Mouse (Mus musculus): ENCODE results near the gene Cav3. TPM values are rescaled to one million over a fixed set of nuclear protein-coding genes. Genes with fewer than 3 reads are reported as not detected.

Gene Cav3
- polyA plus RNA-seq, 1 experiment from 2014 or later = 0.13 TPM

DNA sequence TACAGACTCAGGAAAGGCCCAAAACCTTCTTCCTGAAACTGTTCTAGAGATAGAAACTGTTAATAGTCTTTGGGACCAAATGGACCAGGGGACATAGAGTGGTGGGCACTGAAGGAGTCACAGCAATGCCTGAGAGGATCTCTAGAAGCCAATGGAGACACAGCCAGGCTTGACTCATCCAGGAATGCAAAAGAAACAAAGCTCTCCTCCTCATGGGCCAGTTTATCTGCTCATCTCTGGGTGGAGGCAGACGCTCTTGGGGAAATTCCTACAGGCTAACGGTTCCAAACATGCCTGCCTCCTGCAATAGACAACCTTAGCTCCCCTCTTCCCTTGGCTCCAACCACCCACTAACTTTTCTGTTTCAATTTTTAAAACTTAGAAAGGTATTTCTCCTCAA, 38.2 kb downstream of the Cav3 start:
- WGBS = 75% methylated on average over 2 of the region's 2 CpGs

DNA sequence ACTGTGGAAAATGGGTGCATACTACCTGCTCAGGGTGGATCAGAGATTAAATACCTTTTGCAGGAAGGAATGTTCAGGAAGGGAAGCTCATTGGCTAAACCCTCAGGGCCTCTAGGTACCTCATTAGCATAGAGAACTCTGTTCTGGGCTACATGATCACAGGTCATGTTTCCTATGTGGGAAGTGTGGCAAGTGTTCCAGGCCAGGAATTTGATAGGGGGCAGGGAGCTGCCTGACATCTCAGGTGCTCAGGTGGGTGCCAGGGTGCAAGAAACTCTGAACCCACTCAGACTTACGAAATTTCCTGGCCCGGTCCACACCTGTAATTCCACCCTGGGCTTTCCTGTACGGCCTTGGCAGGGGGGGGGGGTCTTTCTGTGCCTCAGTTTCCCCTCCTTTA, 39.4 kb downstream of the Cav3 start:
- Histone ChIP-seq H3K9ac (ENCODE audit: low read length) (no peak overlapping the region), H3K9me3 (ENCODE audit: control insufficient read depth, low read length) (no peaks in the 10 kb centered on the region), H3K4me3 (ENCODE audit: low read depth, low read length) (no peak overlapping the region), H3K36me3 (ENCODE audit: control insufficient read depth, insufficient read depth, low read length) (no peaks in the 10 kb centered on the region), H3K4me2 (ENCODE audit: low read depth, severe bottlenecking) (no peak overlapping the region), H3K4me1 (ENCODE audit: control insufficient read depth, insufficient read depth, low read length) (peaks cover 15% of the 10 kb centered on the region), H3K27me3 (ENCODE audit: control insufficient read depth, insufficient read depth, low read length) (no peaks in the 10 kb centered on the region), H3K27ac (replicated peaks; ENCODE audit: low read depth, low read length) (no peak overlapping the region)
- no peak for ATAC-seq (ENCODE audit: insufficient number of reproducible peaks, low FRiP score, low TSS enrichment, low read depth)
- 96% methylated on average over 3 of the region's 3 CpGs for WGBS
- DNase-seq (ENCODE audit: low spot score) = no peak

More for the DNA sequence above, 38.2 kb downstream of the Cav3 start:
- H3K27ac ChIP-seq (replicated peaks; ENCODE audit: low read depth, low read length) = no peak overlapping the region
- DNase-seq (ENCODE audit: low spot score) = no peak
- H3K9me3 ChIP-seq (ENCODE audit: control insufficient read depth, low read length) = no peaks in the 10 kb centered on the region
- no peak for ATAC-seq (ENCODE audit: insufficient number of reproducible peaks, low FRiP score, low TSS enrichment, low read depth)
- H3K9ac ChIP-seq (ENCODE audit: low read length) = no peak overlapping the region
- H3K27me3 ChIP-seq (ENCODE audit: control insufficient read depth, insufficient read depth, low read length) = no peaks in the 10 kb centered on the region
- no peaks in the 10 kb centered on the region for H3K36me3 ChIP-seq (ENCODE audit: control insufficient read depth, insufficient read depth, low read length)
- no peak overlapping the region for H3K4me2 ChIP-seq (ENCODE audit: low read depth, severe bottlenecking)
- H3K4me3 ChIP-seq (ENCODE audit: low read depth, low read length) = no peak overlapping the region
- H3K4me1 ChIP-seq (ENCODE audit: control insufficient read depth, insufficient read depth, low read length) = peaks cover 15% of the 10 kb centered on the region

DNA sequence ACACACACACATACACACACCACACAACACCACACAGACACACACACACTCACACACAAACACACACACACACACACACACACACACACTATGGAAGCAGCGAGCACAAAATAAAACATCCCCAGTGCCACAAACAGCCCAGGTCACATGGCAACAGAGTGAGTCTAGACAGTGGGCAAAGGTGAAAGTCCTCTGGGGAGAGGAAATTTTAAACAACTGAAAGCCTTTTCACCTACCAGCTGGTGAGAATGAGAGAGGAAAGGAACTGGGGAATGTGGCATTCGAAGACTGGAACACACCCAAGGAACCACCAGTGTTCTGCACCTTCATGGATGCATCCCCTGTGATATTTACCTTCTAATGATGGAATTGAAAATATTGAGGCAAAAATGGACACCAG, 40.2 kb downstream of the Cav3 start:
- H3K4me2 ChIP-seq (ENCODE audit: low read depth, severe bottlenecking) = no peak overlapping the region
- H3K4me3 ChIP-seq (ENCODE audit: low read depth, low read length) = no peak overlapping the region
- DNase-seq (ENCODE audit: low spot score) (no peak), ATAC-seq (ENCODE audit: insufficient number of reproducible peaks, low FRiP score, low TSS enrichment, low read depth) (no peak)
- no peaks in the 10 kb centered on the region for H3K36me3 ChIP-seq (ENCODE audit: control insufficient read depth, insufficient read depth, low read length)
- no peak overlapping the region for H3K9ac ChIP-seq (ENCODE audit: low read length)
- WGBS = 84% methylated on average over 2 of the region's 2 CpGs
- no peak overlapping the region for H3K27ac ChIP-seq (replicated peaks; ENCODE audit: low read depth, low read length)
- no peaks in the 10 kb centered on the region for H3K9me3 ChIP-seq (ENCODE audit: control insufficient read depth, low read length)
- peaks cover 14% of the 10 kb centered on the region for H3K4me1 ChIP-seq (ENCODE audit: control insufficient read depth, insufficient read depth, low read length)
- no peaks in the 10 kb centered on the region for H3K27me3 ChIP-seq (ENCODE audit: control insufficient read depth, insufficient read depth, low read length)

DNA sequence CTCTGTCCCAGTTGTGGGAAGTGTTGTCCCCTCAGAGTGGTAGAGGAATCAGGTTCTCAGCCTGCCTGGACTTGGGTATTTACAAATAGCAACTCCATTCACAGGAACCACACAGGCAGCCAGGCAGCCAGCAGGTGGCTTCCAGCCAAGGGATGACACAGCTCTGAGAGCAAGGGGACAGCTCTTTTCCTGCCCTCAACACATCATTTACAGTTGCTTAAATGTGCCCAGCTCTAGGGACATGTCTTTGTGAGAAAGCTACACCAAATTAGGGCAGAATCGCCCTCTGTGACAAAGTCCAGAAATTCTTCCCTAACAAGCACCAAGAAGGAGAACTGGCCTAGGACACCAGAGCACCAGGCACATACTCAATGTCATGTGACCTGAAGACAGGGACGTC, 41.9 kb downstream of the Cav3 start:
- Histone ChIP-seq H3K36me3 (ENCODE audit: control insufficient read depth, insufficient read depth, low read length) (no peaks in the 10 kb centered on the region), H3K4me2 (ENCODE audit: low read depth, severe bottlenecking) (no peak overlapping the region), H3K9ac (ENCODE audit: low read length) (no peak overlapping the region), H3K4me1 (ENCODE audit: control insufficient read depth, insufficient read depth, low read length) (no peaks in the 10 kb centered on the region), H3K9me3 (ENCODE audit: control insufficient read depth, low read length) (no peaks in the 10 kb centered on the region), H3K27ac (replicated peaks; ENCODE audit: low read depth, low read length) (no peak overlapping the region), H3K4me3 (ENCODE audit: low read depth, low read length) (no peak overlapping the region), H3K27me3 (ENCODE audit: control insufficient read depth, insufficient read depth, low read length) (no peaks in the 10 kb centered on the region)
- 76% methylated on average over 2 of the region's 2 CpGs for WGBS
- ATAC-seq (ENCODE audit: insufficient number of reproducible peaks, low FRiP score, low TSS enrichment, low read depth) = no peak
- DNase-seq (ENCODE audit: low spot score) = no peak

DNA sequence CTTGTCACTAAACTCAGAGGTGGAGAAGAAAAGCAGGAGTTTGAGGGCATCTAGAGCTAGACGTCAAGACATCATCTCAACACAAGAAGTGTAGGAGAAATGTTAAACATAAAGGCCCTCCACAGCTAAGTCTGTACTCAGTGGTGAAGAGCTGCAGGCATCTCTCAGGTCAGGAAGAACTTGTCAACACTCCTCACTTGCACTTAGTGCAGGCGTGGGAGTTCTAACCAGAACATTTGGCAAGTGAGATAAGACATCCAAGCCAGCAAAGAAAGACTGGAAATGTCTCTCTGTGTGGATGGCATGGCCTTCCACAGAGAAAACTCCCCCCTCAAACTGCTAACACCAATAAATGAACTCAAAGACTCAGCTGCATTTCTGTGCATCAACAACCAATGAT, 48.3 kb downstream of the Cav3 start:
- H3K4me1 ChIP-seq (ENCODE audit: control insufficient read depth, insufficient read depth, low read length) = peaks cover 9% of the 10 kb centered on the region; the same call in 1 of the 2 replicates
- H3K4me2 ChIP-seq (ENCODE audit: low read depth, severe bottlenecking) = no peak overlapping the region
- no peak for ATAC-seq (ENCODE audit: insufficient number of reproducible peaks, low FRiP score, low TSS enrichment, low read depth)
- H3K4me3 ChIP-seq (ENCODE audit: low read depth, low read length) = no peak overlapping the region
- H3K36me3 ChIP-seq (ENCODE audit: control insufficient read depth, insufficient read depth, low read length) = no peaks in the 10 kb centered on the region
- 76% methylated on average over 2 of the region's 2 CpGs for WGBS
- DNase-seq (ENCODE audit: low spot score) = no peak
- H3K9ac ChIP-seq (ENCODE audit: low read length) = no peak overlapping the region
- H3K27me3 ChIP-seq (ENCODE audit: control insufficient read depth, insufficient read depth, low read length) = no peaks in the 10 kb centered on the region
- H3K9me3 ChIP-seq (ENCODE audit: control insufficient read depth, low read length) = no peaks in the 10 kb centered on the region
- no peak overlapping the region for H3K27ac ChIP-seq (replicated peaks; ENCODE audit: low read depth, low read length)

DNA sequence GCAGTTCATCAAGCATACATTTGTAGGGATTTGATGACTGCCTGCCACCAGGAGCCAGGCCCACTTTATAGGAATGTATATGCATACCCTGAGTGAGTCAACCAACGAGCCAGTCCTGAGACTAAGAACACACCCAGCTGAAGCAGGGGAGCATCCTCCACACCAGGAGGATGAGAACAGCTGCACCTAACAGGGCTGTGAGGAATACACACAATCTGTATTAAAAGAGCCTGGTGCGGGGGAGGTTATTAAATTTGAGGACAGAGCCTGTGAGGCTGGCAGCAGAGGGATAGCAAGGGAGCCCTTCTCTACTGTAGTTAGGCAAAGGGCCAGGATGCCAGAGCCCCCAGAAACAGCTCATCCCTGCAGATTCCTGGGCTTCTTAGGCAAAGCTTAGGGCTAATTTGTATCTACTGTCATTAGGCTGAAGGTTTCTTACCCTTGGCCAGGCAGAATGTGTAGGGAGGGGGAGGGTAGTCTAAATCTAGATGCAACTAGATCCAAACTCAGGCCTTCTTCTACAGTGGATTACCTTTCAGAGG, 50.4 kb downstream of the Cav3 start:
- Histone ChIP-seq H3K4me1 (ENCODE audit: control insufficient read depth, insufficient read depth, low read length) (peaks cover 9% of the 10 kb centered on the region; the same call in 1 of the 2 replicates), H3K36me3 (ENCODE audit: control insufficient read depth, insufficient read depth, low read length) (no peaks in the 10 kb centered on the region), H3K27ac (replicated peaks; ENCODE audit: low read depth, low read length) (no peak overlapping the region), H3K9ac (ENCODE audit: low read length) (no peak overlapping the region), H3K4me3 (ENCODE audit: low read depth, low read length) (no peak overlapping the region), H3K27me3 (ENCODE audit: control insufficient read depth, insufficient read depth, low read length) (no peaks in the 10 kb centered on the region), H3K9me3 (ENCODE audit: control insufficient read depth, low read length) (no peaks in the 10 kb centered on the region), H3K4me2 (ENCODE audit: low read depth, severe bottlenecking) (no peak overlapping the region)
- WGBS = 59% methylated on average over 2 of the region's 2 CpGs
- no peak for ATAC-seq (ENCODE audit: insufficient number of reproducible peaks, low FRiP score, low TSS enrichment, low read depth)
- DNase-seq (ENCODE audit: low spot score) = no peak

DNA sequence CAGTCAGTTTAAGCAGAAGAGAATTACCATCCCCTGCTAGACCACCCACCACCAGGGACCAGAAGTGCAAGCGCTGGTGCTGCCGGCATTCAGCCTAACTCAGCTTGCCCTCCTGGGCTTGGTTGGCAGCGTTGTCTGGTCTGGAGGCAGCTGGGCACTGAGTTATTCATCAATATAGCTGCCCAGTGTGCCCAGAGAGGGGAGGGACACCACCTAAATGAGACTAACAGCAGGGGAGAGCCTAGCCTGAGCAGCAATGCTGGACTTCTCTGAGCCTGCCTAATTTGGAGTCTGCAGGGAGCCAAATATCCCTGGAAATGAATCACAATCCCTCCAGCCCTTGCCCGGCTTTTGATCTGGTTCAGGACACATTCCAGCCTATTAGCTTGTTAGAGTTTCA, 51.0 kb downstream of the Cav3 start:
- Histone ChIP-seq H3K9me3 (ENCODE audit: control insufficient read depth, low read length) (no peaks in the 10 kb centered on the region), H3K36me3 (ENCODE audit: control insufficient read depth, insufficient read depth, low read length) (no peaks in the 10 kb centered on the region), H3K27ac (replicated peaks; ENCODE audit: low read depth, low read length) (no peak overlapping the region), H3K4me3 (ENCODE audit: low read depth, low read length) (no peak overlapping the region), H3K9ac (ENCODE audit: low read length) (no peak overlapping the region), H3K27me3 (ENCODE audit: control insufficient read depth, insufficient read depth, low read length) (no peaks in the 10 kb centered on the region), H3K4me1 (ENCODE audit: control insufficient read depth, insufficient read depth, low read length) (peaks cover 9% of the 10 kb centered on the region; the same call in 1 of the 2 replicates), H3K4me2 (ENCODE audit: low read depth, severe bottlenecking) (no peak overlapping the region)
- 25% methylated on average over 4 of the region's 4 CpGs for WGBS
- ATAC-seq (ENCODE audit: insufficient number of reproducible peaks, low FRiP score, low TSS enrichment, low read depth) (0 out of 2 replicates have a peak, but pooled peaks have one; percentile 13), DNase-seq (ENCODE audit: low spot score) (no peak)

DNA sequence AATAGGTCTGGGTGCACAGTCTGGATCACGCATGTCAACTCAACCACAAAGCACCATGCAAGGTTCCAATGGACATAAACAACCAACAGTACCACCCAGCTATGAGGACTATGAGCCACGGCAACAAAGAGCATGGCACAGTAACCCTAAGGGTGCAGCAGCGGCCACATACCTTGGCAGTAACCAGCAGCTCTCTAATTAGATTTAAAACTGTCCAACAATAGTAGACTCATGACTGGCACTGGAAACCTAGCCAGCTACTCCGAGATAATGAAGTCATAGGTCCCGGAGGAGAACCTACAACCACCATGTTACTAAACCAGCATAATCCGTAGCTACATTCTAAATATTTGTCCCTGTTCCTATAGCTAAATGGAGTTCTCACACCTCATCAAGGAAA, 55.3 kb downstream of the Cav3 start:
- no peak overlapping the region for H3K27ac ChIP-seq (replicated peaks; ENCODE audit: low read depth, low read length)
- WGBS = 89% methylated on average over 6 of the region's 6 CpGs

DNA sequence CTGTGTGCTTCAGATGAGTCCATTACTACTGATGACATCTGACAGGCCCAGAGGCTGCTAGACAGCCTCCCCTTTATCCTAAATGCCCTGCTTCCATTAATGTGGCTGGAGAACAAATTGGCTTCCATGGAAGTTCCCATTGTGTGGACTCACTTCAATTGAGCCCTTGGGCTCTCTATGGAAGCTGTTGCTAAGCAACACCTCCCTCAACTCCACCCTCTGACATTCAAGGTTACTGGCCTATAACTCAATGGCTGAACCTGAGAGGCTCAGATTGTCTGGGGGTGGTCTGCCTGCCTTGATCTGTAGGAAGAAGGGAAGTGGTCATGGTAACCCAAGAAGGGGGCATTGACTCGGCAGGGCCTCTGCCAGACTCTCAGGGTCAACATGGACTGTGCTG, 57.2 kb downstream of the Cav3 start:
- 33% methylated on average over 1 of the region's 1 CpGs for WGBS
- H3K27me3 ChIP-seq (ENCODE audit: control insufficient read depth, insufficient read depth, low read length) = no peaks in the 10 kb centered on the region

More for the DNA sequence above, 55.3 kb downstream of the Cav3 start:
- H3K36me3 ChIP-seq (ENCODE audit: control insufficient read depth, insufficient read depth, low read length) = no peaks in the 10 kb centered on the region
- H3K9me3 ChIP-seq (ENCODE audit: control insufficient read depth, low read length) = no peaks in the 10 kb centered on the region
- H3K9ac ChIP-seq (ENCODE audit: low read length) = no peak overlapping the region
- no peaks in the 10 kb centered on the region for H3K27me3 ChIP-seq (ENCODE audit: control insufficient read depth, insufficient read depth, low read length)
- no peak for DNase-seq (ENCODE audit: low spot score)
- H3K4me2 ChIP-seq (ENCODE audit: low read depth, severe bottlenecking) = no peak overlapping the region
- no peak for ATAC-seq (ENCODE audit: insufficient number of reproducible peaks, low FRiP score, low TSS enrichment, low read depth)
- peaks cover 8% of the 10 kb centered on the region; the same call in 1 of the 2 replicates for H3K4me1 ChIP-seq (ENCODE audit: control insufficient read depth, insufficient read depth, low read length)
- no peak overlapping the region for H3K4me3 ChIP-seq (ENCODE audit: low read depth, low read length)

More for the DNA sequence above, 57.2 kb downstream of the Cav3 start:
- no peak overlapping the region for H3K27ac ChIP-seq (replicated peaks; ENCODE audit: low read depth, low read length)
- no peaks in the 10 kb centered on the region for H3K36me3 ChIP-seq (ENCODE audit: control insufficient read depth, insufficient read depth, low read length)
- H3K4me3 ChIP-seq (ENCODE audit: low read depth, low read length) = no peak overlapping the region
- no peaks in the 10 kb centered on the region for H3K9me3 ChIP-seq (ENCODE audit: control insufficient read depth, low read length)
- DNase-seq (ENCODE audit: low spot score) = no peak
- H3K4me2 ChIP-seq (ENCODE audit: low read depth, severe bottlenecking) = no peak overlapping the region
- H3K4me1 ChIP-seq (ENCODE audit: control insufficient read depth, insufficient read depth, low read length) = no peaks in the 10 kb centered on the region; the same call in 1 of the 2 replicates
- ATAC-seq (ENCODE audit: insufficient number of reproducible peaks, low FRiP score, low TSS enrichment, low read depth) = no peak
- H3K9ac ChIP-seq (ENCODE audit: low read length) = no peak overlapping the region

Data from limb, embryonic 11.5 days (tissue).